In genomic region chr6:8755760-8756276, GRCm38 (mm10) we compare ENCODE assay signal across 11 mouse cellular contexts. TPM values are rescaled to one million over a fixed set of nuclear protein-coding genes. Genes with fewer than 3 reads are reported as not detected.
DNase-seq lines count a peak whose midpoint lies in the region; ATAC-seq lines count a peak whose summit lies in the region.
"Had no signal": no experiment of that assay in that cellular context is flagged by ENCODE, and none has a peak within 500 bp of the region (broad histone marks: within the 10 kb centered on the region; RNA-seq: fewer than 3 reads in every experiment).

No protein-coding gene starts in this region.

- DNase-seq in MEL-GATA-1-ER (ENCODE audit: extremely low read depth, low read depth), result peak; percentile 39
- peak; percentile 69 for DNase-seq in liver, embryonic 13.5 days
- no peak for DNase-seq in layer of hippocampus, adult 8-10 months (ENCODE audit: low spot score in 2 of 2)
- no peak for DNase-seq in thymus, postnatal 10 days (ENCODE audit: low spot score in 2 of 2)
- DNase-seq: adrenal gland, adult 8-10 months; kidney, adult 9 months; lung, adult 18-20 months had no signal

- H3K9me3 ChIP-seq in hindbrain, embryonic 12.5 days (replicated peaks), result no peaks in the 10 kb centered on the region
- H3K9me3 ChIP-seq in hindbrain, embryonic 13.5 days, result no peaks in the 10 kb centered on the region
- no peaks in the 10 kb centered on the region for H3K9me3 ChIP-seq in liver, embryonic 13.5 days (replicated peaks)
- H3K9me3 ChIP-seq: megakaryocyte, embryonic 14.5 days had no signal

- no peak overlapping the region for H3K27ac ChIP-seq in hindbrain, embryonic 12.5 days
- H3K27ac ChIP-seq in hindbrain, embryonic 13.5 days, result no peak overlapping the region
- peak overlapping the region; percentile 29; the same call in 1 of the 2 replicates for H3K27ac ChIP-seq in liver, embryonic 13.5 days

- no peak overlapping the region for H3K9ac ChIP-seq in hindbrain, embryonic 12.5 days
- no peak overlapping the region for H3K9ac ChIP-seq in hindbrain, embryonic 13.5 days
- H3K9ac ChIP-seq in liver, embryonic 13.5 days, result no peak overlapping the region

- no peaks in the 10 kb centered on the region for H3K36me3 ChIP-seq in hindbrain, embryonic 12.5 days
- no peaks in the 10 kb centered on the region for H3K36me3 ChIP-seq in hindbrain, embryonic 13.5 days
- no peaks in the 10 kb centered on the region for H3K36me3 ChIP-seq in liver, embryonic 13.5 days

- no peak overlapping the region for H3K4me3 ChIP-seq in hindbrain, embryonic 12.5 days
- no peak overlapping the region for H3K4me3 ChIP-seq in hindbrain, embryonic 13.5 days
- no peak overlapping the region for H3K4me3 ChIP-seq in liver, embryonic 13.5 days (replicated peaks)
- H3K4me3 ChIP-seq: megakaryocyte, embryonic 14.5 days had no signal

- no peaks in the 10 kb centered on the region for H3K4me1 ChIP-seq in hindbrain, embryonic 12.5 days
- no peaks in the 10 kb centered on the region; the same call in 1 of the 2 replicates for H3K4me1 ChIP-seq in hindbrain, embryonic 13.5 days (replicated peaks)
- H3K4me1 ChIP-seq in liver, embryonic 13.5 days (replicated peaks), result peaks cover 29% of the 10 kb centered on the region

- ATAC-seq in hindbrain, embryonic 12.5 days (ENCODE audit: low FRiP score), result 0 out of 2 replicates have a peak, but pooled peaks have one; percentile 46
- no peak; the same call in 1 of the 2 replicates for ATAC-seq in hindbrain, embryonic 13.5 days (ENCODE audit: low FRiP score)
- peak; percentile 82 for ATAC-seq in common myeloid progenitor, adult 5-6 weeks (replicated peaks; ENCODE audit: low read depth, poor library complexity, severe bottlenecking)
- peak; percentile 95 for ATAC-seq in liver, embryonic 13.5 days (ENCODE audit: low read depth)

- 65% methylated on average over 8 of the region's 8 CpGs for WGBS in hindbrain, embryonic 12.5 days
- WGBS in hindbrain, embryonic 13.5 days, result 62% methylated on average over 8 of the region's 8 CpGs
- WGBS in liver, embryonic 13.5 days (ENCODE audit: insufficient replicate concordance), result 11% methylated on average over 8 of the region's 8 CpGs

- no peak overlapping the region for H3K4me2 ChIP-seq in hindbrain, embryonic 12.5 days (replicated peaks)
- H3K4me2 ChIP-seq in hindbrain, embryonic 13.5 days, result no peak overlapping the region
- H3K4me2 ChIP-seq in liver, embryonic 13.5 days, result peak overlapping the region; percentile 40; the same call in 1 of the 2 replicates

- no peaks in the 10 kb centered on the region for H3K27me3 ChIP-seq in hindbrain, embryonic 12.5 days
- no peaks in the 10 kb centered on the region for H3K27me3 ChIP-seq in hindbrain, embryonic 13.5 days
- no peaks in the 10 kb centered on the region for H3K27me3 ChIP-seq in liver, embryonic 13.5 days
- H3K27me3 ChIP-seq: megakaryocyte, embryonic 14.5 days had no signal

RNA-seq across cellular contexts. Expression of gene Ica1, which starts 22.5 kb away (rescaled TPM):
- polyA plus RNA-seq in hindbrain, embryonic 12.5 days (2016; fragmentation: Nextera tagmentation; extraction: Ambion mirVana), result 27.0 and 32.8 TPM in 2 replicates
- 48.1 and 54.4 TPM in 2 replicates for polyA plus RNA-seq in hindbrain, embryonic 13.5 days (2015; fragmentation: Nextera tagmentation; extraction: Ambion mirVana)
- 27.6 and 28.1 TPM in 2 replicates for total RNA-seq in common myeloid progenitor, adult 5-6 weeks (2017)
- polyA plus RNA-seq in liver, embryonic 13.5 days (2015; fragmentation: Nextera tagmentation; extraction: Ambion mirVana), result 5.9 and 6.8 TPM in 2 replicates
- 10 to 100 TPM; 54.8 to 63.2 (median 57.9) TPM for total RNA-seq in layer of hippocampus, adult 8-10 months (2022)

Comparison
In these comparisons a context has a peak if more than half of its experiments do, and no peak if none do; other contexts are left out.
1. DNase-seq: peak in MEL-GATA-1-ER (single experiment) and liver, embryonic 13.5 days (single experiment); none in layer of hippocampus, adult 8-10 months (0 of 2) and thymus, postnatal 10 days (0 of 2).